ENCODE assay signal across 8 mouse cellular contexts in the genomic region with DNA sequence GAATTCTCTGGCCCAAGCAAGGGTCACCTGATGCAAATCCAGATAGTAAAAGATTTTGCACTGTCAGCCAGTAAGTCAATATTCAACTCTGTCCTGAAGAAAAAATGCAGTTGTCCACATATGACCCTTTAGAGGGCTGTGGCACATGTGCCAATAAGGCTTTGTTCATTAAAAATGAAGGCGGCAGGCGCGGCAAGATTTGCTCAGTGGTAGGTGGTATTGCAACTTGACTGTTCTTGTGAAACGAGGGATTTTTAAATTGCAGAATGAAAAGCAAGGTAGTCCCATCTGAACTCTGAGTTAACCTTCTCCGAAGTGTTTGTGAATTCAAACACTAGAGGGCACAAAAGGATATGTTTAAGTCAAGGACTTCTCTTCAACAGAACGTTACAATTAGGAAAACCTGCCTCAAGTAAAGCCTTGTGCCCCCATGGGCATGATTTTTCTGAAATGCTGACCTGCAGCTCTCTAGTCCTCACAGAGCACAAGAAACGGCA.
DNase-seq lines count a peak whose midpoint lies in the region; ATAC-seq and TF ChIP-seq lines count a peak whose summit lies in the region.

No protein-coding gene starts in this region.

- ATAC-seq in hindbrain, postnatal 0 days = no peak
- peak; percentile 72 for ATAC-seq in megakaryocyte, adult 5-6 weeks (ENCODE audit: poor library complexity, severe bottlenecking)

- TF ChIP-seq EP300 in heart, adult 2 months (IDR thresholded peaks at IDR 0.05; ENCODE audit: insufficient read depth, low read depth, low read length) = no peak

- H3K9ac ChIP-seq in heart, adult 2 months (ENCODE audit: low read depth, low read length) = no peak overlapping the region
- H3K9ac ChIP-seq in hindbrain, postnatal 0 days (replicated peaks; ENCODE audit: low read length) = no peak overlapping the region

- WGBS in heart, adult 2 months = 12% methylated on average over 7 of the region's 7 CpGs
- WGBS in heart, embryonic 10.5 days = 11% methylated on average over 7 of the region's 7 CpGs
- 16% methylated on average over 7 of the region's 7 CpGs for WGBS in hindbrain, postnatal 0 days

- no peak overlapping the region for H3K27ac ChIP-seq in heart, adult 2 months
- no peak overlapping the region for H3K27ac ChIP-seq in heart, embryonic 10.5 days
- H3K27ac ChIP-seq in hindbrain, postnatal 0 days = no peak overlapping the region

- H3K4me3 ChIP-seq in heart, adult 2 months = no peak overlapping the region
- no peak overlapping the region for H3K4me3 ChIP-seq in heart, embryonic 10.5 days
- no peak overlapping the region for H3K4me3 ChIP-seq in hindbrain, postnatal 0 days (ENCODE audit: low read length)

- intact Hi-C loops in heart, adult 2 months (cut with DNase I) = loop anchor here (1.0 to 5.0 kb wide), 4 partner anchors 71 to 291 kb away; no protein-coding TSS in a partner anchor

- H3K9me3 ChIP-seq in heart, embryonic 10.5 days = no peaks in the 10 kb centered on the region
- H3K9me3 ChIP-seq in hindbrain, postnatal 0 days (ENCODE audit: low read length) = no peaks in the 10 kb centered on the region

- H3K79me2 ChIP-seq in heart, adult 2 months (replicated peaks; ENCODE audit: control insufficient read depth, insufficient read depth, low read length) = no peaks in the 10 kb centered on the region

- no peaks in the 10 kb centered on the region for H3K36me3 ChIP-seq in heart, adult 2 months (ENCODE audit: control insufficient read depth, insufficient read depth, low read length)
- no peaks in the 10 kb centered on the region for H3K36me3 ChIP-seq in heart, embryonic 10.5 days
- H3K36me3 ChIP-seq in hindbrain, postnatal 0 days (ENCODE audit: insufficient read depth, low read length) = no peaks in the 10 kb centered on the region

- H3K4me1 ChIP-seq in heart, adult 2 months (ENCODE audit: control insufficient read depth, insufficient read depth, low read length) = no peaks in the 10 kb centered on the region
- H3K4me1 ChIP-seq in heart, embryonic 10.5 days = no peaks in the 10 kb centered on the region
- H3K4me1 ChIP-seq in hindbrain, postnatal 0 days (ENCODE audit: insufficient read depth, low read length) = no peaks in the 10 kb centered on the region; the same call in 1 of the 2 replicates

- no peaks in the 10 kb centered on the region for H3K27me3 ChIP-seq in heart, adult 2 months (ENCODE audit: control insufficient read depth, insufficient read depth, low read length)
- H3K27me3 ChIP-seq in heart, embryonic 10.5 days (ENCODE audit: insufficient read depth, poor library complexity, severe bottlenecking) = no peaks in the 10 kb centered on the region
- no peaks in the 10 kb centered on the region for H3K27me3 ChIP-seq in hindbrain, postnatal 0 days (ENCODE audit: insufficient read depth, low read length)

- peak; percentile 77 for TF ChIP-seq CTCF in heart, adult 2 months (IDR thresholded peaks at IDR 0.05)
- TF ChIP-seq CTCF in brain, embryonic 14.5 days (IDR thresholded peaks at IDR 0.05; ENCODE audit: borderline replicate concordance, extremely low read depth, insufficient read depth, insufficient read length) = no peak
- TF ChIP-seq CTCF in hindbrain, postnatal 0 days (IDR thresholded peaks at IDR 0.05; ENCODE audit: low read depth) = peak; percentile 70

- DNase-seq in heart, adult 2 months = no peak
- DNase-seq in heart, embryonic 10.5 days (ENCODE audit: low spot score) = no peak
- DNase-seq in 3T3-L1 (ENCODE audit: low read depth, low spot score) = peak; percentile 75
- DNase-seq in brain, embryonic 14.5 days (ENCODE audit: low read depth) = peak; percentile 77
- peak; percentile 81 for DNase-seq in hindbrain, postnatal 0 days (ENCODE audit: low spot score)
- DNase-seq in adrenal gland, adult 2 months = no peak
- no peak for DNase-seq in gastrocnemius, adult 18-20 months (ENCODE audit: low spot score)

- no peak for TF ChIP-seq POLR2A in heart, adult 2 months (IDR thresholded peaks at IDR 0.05; ENCODE audit: insufficient read depth, low read depth, low read length)
- no peak for TF ChIP-seq POLR2A in brain, embryonic 14.5 days (IDR thresholded peaks at IDR 0.05; ENCODE audit: borderline replicate concordance, extremely low read depth, insufficient read depth, insufficient read length, poor library complexity, severe bottlenecking)

- H3K4me2 ChIP-seq in hindbrain, postnatal 0 days (ENCODE audit: low read depth, low read length) = no peak overlapping the region

Comparison
In these comparisons a context has a peak if more than half of its experiments do, and no peak if none do; other contexts are left out.
1. DNase-seq: peak in 3T3-L1 (single experiment), brain, embryonic 14.5 days (single experiment) and hindbrain, postnatal 0 days (single experiment); none in heart, adult 2 months (0 of 2), heart, embryonic 10.5 days (single experiment), adrenal gland, adult 2 months (single experiment) and gastrocnemius, adult 18-20 months (single experiment).